Mouse (Mus musculus): ENCODE results near the gene Cdc42bpg. TPM values are rescaled to one million over a fixed set of nuclear protein-coding genes. Genes with fewer than 3 reads are reported as not detected.
A peak's percentile ranks its signal among the peaks of the same experiment; 100 is the strongest.

Cdc42bpg gene
- polyA plus RNA-seq, 1 experiment from 2014 or later: 0.60 TPM

DNA sequence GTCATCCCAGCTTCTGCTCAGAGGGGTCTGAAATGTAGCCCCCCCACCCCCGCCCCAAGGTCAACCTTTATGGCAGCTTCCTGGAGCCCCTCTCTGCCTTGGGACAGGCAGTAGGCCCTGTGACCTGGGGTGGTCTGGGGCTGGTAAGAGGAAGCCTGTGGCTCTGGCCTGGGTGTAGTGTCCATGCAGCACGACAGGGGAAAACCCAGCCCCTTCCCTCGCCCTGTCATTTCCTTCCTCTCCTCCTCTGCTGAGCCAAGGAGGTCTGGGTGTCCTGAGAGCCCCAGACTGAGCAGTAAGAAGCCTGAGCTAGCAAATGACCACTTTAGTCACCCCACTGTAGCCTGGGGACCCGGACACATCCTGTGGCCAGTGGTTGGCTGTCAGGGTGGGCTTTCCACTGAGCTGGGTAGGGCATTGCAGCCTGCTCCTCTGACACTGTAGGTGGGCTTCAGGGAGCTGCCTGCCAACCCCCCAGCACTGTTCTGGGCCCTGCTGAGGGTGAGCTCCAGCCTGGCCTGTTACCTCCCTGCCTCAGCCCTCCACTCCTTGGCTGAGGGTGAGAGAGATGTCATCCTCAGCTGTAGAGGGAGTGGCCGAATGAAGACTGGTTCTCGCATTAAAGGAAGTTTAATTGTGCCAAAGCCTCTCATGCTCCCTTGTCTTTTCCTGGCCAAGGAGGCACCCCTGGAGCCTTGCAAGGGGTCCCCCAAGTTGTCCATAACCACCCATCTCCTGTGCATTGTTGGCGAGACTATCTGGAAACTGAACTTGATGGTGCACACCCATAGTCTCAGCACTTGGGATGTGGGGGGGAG is 6.6 kb upstream of the Cdc42bpg start:
- H3K9me3 ChIP-seq: no peaks in the 10 kb centered on the region
- peak overlapping the region; percentile 47 for H3K4me2 ChIP-seq
- 71% methylated on average over 7 of the region's 7 CpGs for WGBS
- peaks cover 56% of the 10 kb centered on the region for H3K36me3 ChIP-seq
- H3K4me1 ChIP-seq: peaks cover 56% of the 10 kb centered on the region
- H3K27me3 ChIP-seq (replicated peaks): no peaks in the 10 kb centered on the region
- H3K27ac ChIP-seq (replicated peaks): peak overlapping the region; percentile 70
- no peak overlapping the region for H3K4me3 ChIP-seq
- H3K9ac ChIP-seq: peak overlapping the region; percentile 37; the same call in 1 of the 2 replicates
- ATAC-seq (ENCODE audit: extremely low read depth, insufficient number of reproducible peaks, low FRiP score, low TSS enrichment): no peak

GRCm38 (mm10) chr19:6300402-6300841 is 5.8 kb upstream of the Cdc42bpg start:
- Histone ChIP-seq H3K27ac (replicated peaks) (peak overlapping the region; percentile 70), H3K9ac (0 out of 2 replicates have a peak overlapping the region, but pooled peaks have one; percentile 15), H3K27me3 (replicated peaks) (no peaks in the 10 kb centered on the region), H3K36me3 (peaks cover 48% of the 10 kb centered on the region), H3K4me1 (peaks cover 53% of the 10 kb centered on the region), H3K4me2 (peak overlapping the region; percentile 47), H3K9me3 (no peaks in the 10 kb centered on the region), H3K4me3 (no peak overlapping the region)
- no peak for ATAC-seq (ENCODE audit: extremely low read depth, insufficient number of reproducible peaks, low FRiP score, low TSS enrichment)
- WGBS: 51% methylated on average over 7 of the region's 7 CpGs

DNA sequence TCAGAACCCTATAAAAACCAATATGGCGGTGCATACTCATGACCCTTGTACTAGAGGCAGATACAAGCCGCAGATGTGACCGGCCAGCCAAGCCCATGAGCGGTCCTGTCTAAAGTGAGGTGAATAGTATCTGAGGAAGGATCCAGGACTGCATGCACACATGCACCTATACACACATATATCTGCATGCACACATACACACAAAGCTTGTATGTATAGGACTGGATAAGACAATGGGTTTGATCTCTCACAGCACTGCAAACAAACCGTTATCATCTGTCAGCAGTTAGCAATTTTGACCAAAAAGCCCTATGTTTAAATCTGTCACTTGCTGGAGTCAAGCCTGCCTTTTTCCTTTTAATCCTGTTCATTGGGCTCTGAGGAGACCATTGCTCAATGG is 4.1 kb upstream of the Cdc42bpg start:
- Histone ChIP-seq H3K4me3 (no peak overlapping the region), H3K9ac (no peak overlapping the region), H3K4me2 (no peak overlapping the region), H3K9me3 (no peaks in the 10 kb centered on the region), H3K27me3 (replicated peaks) (no peaks in the 10 kb centered on the region), H3K27ac (replicated peaks) (no peak overlapping the region), H3K36me3 (peaks cover 31% of the 10 kb centered on the region), H3K4me1 (peaks cover 62% of the 10 kb centered on the region)
- WGBS: 86% methylated on average over 5 of the region's 5 CpGs
- no peak for ATAC-seq (ENCODE audit: extremely low read depth, insufficient number of reproducible peaks, low FRiP score, low TSS enrichment)

DNA sequence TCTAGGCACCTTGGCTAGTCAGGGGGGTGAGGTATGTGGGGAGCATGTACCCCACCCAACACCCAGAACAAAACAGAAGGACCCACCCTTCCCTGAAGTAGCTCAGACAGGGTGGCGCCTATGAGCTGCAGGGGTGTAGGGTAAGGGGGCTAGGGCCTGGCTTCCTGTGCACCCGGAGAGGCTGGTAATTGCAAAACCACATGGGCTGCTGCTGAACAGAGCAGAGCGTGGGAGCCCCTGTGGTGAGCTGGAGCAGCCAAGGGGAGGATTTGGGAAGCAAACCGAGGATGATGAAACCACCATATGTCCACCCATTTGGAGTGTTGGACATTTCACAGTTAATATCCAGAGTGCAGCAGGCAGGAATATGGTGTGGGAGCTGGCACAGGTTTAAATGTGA is 3.7 kb upstream of the Cdc42bpg start:
- ATAC-seq (ENCODE audit: extremely low read depth, insufficient number of reproducible peaks, low FRiP score, low TSS enrichment): no peak
- Histone ChIP-seq H3K4me1 (peaks cover 67% of the 10 kb centered on the region), H3K9ac (peak overlapping the region; percentile 16; the same call in 1 of the 2 replicates), H3K36me3 (peaks cover 27% of the 10 kb centered on the region), H3K4me2 (no peak overlapping the region), H3K27me3 (replicated peaks) (no peaks in the 10 kb centered on the region), H3K9me3 (no peaks in the 10 kb centered on the region), H3K27ac (replicated peaks) (no peak overlapping the region), H3K4me3 (no peak overlapping the region)
- WGBS: 42% methylated on average over 4 of the region's 4 CpGs

DNA sequence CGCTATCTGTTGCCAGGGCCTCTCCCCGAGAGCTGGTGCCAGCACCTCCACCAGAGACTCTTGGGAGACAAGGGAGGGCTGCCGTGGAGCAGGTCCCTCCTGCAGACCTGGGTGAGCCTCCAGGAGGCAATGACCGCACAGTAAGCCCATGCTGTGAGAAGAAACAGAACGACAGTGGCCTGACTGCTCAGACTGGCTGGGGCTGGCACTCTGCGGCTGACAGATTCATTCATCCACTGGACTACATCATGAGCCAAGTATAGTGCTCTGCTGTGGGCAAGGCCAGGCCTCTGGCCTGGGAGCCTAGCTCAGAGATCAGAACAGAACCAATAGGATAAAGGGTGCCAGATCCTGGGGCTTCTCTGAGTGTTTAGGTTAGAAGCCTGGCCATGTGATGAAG is 2.4 kb upstream of the Cdc42bpg start:
- 0 out of 2 replicates have a peak overlapping the region, but pooled peaks have one; percentile 1 for H3K27ac ChIP-seq (replicated peaks)
- no peaks in the 10 kb centered on the region for H3K27me3 ChIP-seq (replicated peaks)
- H3K4me3 ChIP-seq: no peak overlapping the region
- no peak for ATAC-seq (ENCODE audit: extremely low read depth, insufficient number of reproducible peaks, low FRiP score, low TSS enrichment)
- H3K4me1 ChIP-seq: peaks cover 64% of the 10 kb centered on the region
- H3K4me2 ChIP-seq: no peak overlapping the region
- WGBS: 54% methylated on average over 6 of the region's 6 CpGs
- peaks cover 14% of the 10 kb centered on the region for H3K36me3 ChIP-seq
- H3K9ac ChIP-seq: peak overlapping the region; percentile 51
- H3K9me3 ChIP-seq: no peaks in the 10 kb centered on the region

DNA sequence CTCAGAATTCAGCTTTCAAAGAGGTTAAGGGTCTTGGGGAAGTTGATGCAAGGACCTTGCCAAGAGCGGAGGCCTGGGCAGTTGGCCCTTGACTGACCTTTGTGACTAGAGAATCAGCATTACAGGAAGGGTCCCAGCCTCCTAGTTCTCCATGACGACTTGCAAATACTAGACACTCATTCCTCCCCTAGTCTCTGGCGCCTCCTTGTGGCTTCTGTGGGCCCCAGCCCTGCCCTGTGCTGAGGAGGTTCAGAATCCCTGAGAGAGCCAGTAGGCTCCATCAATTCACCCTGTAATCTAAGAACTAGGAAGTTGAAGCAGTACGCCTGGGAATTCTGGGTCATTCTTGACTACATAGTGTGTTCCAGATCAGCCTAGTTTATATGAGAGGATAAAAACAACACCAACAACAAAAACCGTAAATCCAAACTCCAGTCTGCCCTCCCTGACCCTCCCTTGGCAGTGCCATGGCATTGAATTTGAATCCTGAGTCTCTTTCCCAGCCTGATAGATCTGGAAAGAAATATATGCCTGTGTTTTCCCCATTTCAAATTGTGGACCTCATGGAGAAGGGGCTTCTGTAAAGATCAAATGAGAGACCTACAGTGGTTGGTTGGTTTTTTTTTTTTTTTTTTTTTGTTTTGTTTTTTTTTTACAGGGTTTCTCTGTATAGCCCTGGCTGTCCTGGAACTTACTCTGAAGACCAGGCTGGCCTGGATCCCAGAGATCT is 1.3 kb upstream of the Cdc42bpg start:
- H3K9me3 ChIP-seq: no peaks in the 10 kb centered on the region
- H3K4me1 ChIP-seq: peaks cover 54% of the 10 kb centered on the region
- ATAC-seq (ENCODE audit: extremely low read depth, insufficient number of reproducible peaks, low FRiP score, low TSS enrichment): no peak
- H3K27ac ChIP-seq (replicated peaks): no peak overlapping the region; the same call in 1 of the 2 replicates
- H3K4me2 ChIP-seq: no peak overlapping the region
- peaks cover 6% of the 10 kb centered on the region; the same call in 1 of the 2 replicates for H3K36me3 ChIP-seq
- no peak overlapping the region; the same call in 1 of the 2 replicates for H3K9ac ChIP-seq
- no peak overlapping the region for H3K4me3 ChIP-seq
- no peaks in the 10 kb centered on the region for H3K27me3 ChIP-seq (replicated peaks)
- 19% methylated on average over 5 of the region's 5 CpGs for WGBS

GRCm38 (mm10) chr19:6305517-6306115 is 640 bp upstream of the Cdc42bpg start:
- 0 out of 2 replicates have a peak, but pooled peaks have one; percentile 10 for ATAC-seq (ENCODE audit: extremely low read depth, insufficient number of reproducible peaks, low FRiP score, low TSS enrichment)
- WGBS: 53% methylated on average over 8 of the region's 8 CpGs
- Histone ChIP-seq H3K36me3 (peaks cover 10% of the 10 kb centered on the region), H3K27me3 (replicated peaks) (no peaks in the 10 kb centered on the region), H3K4me1 (peaks cover 48% of the 10 kb centered on the region), H3K27ac (replicated peaks) (peak overlapping the region; percentile 62), H3K4me3 (peak overlapping the region; percentile 66), H3K4me2 (peak overlapping the region; percentile 79), H3K9me3 (no peaks in the 10 kb centered on the region), H3K9ac (peak overlapping the region; percentile 88)

GRCm38 (mm10) chr19:6306586-6306985 is 330 bp downstream of the Cdc42bpg start:
- Histone ChIP-seq H3K27ac (replicated peaks) (peak overlapping the region; percentile 62), H3K27me3 (replicated peaks) (no peaks in the 10 kb centered on the region), H3K9me3 (no peaks in the 10 kb centered on the region), H3K4me1 (peaks cover 45% of the 10 kb centered on the region), H3K4me3 (peak overlapping the region; percentile 66), H3K4me2 (peak overlapping the region; percentile 79), H3K9ac (peak overlapping the region; percentile 88), H3K36me3 (peaks cover 20% of the 10 kb centered on the region)
- under 1% methylated on average over 33 of the region's 34 CpGs for WGBS
- ATAC-seq (ENCODE audit: extremely low read depth, insufficient number of reproducible peaks, low FRiP score, low TSS enrichment): peak; percentile 28

DNA sequence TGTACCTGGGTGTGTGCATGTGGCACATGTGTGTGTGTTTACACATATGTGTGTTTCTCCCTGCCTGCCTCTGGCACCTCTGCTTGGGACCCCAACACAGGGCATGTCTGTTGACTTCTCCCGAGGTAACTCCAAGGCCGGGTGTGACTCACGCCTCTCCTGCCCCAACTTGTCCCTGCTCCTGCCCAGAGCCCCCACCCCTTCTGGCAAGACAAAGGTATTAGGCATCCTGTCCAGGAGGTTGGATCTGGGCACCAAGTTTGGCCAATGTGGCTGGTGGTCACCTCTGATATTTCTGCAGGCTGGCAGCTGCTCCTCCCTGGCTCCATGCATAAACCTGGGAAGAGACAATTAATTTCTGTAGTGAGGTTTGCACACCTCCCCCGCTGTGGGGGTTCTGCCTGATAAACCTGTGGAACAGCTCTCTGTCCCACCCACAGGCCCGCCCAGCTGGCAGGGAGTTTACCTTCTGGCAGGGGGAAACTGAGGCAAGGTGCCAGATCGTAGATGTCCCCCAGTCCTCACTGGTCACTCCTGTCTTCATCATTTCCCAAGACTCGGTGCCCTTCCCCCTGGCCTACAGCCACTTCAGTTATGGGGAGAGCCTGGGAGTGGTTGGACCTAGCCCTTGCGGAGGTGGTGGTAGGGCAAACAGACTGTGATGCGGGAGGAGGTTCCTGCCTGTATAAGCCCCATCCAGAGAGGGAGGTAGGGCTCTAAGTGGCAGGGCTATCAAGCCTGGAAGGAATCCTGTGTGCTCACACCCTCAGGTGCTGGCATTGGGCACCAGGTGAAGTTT is 1.7 kb downstream of the Cdc42bpg start:
- ATAC-seq (ENCODE audit: extremely low read depth, insufficient number of reproducible peaks, low FRiP score, low TSS enrichment): no peak
- no peaks in the 10 kb centered on the region for H3K27me3 ChIP-seq (replicated peaks)
- H3K4me1 ChIP-seq: peaks cover 35% of the 10 kb centered on the region
- H3K27ac ChIP-seq (replicated peaks): no peak overlapping the region
- WGBS: 79% methylated on average over 9 of the region's 9 CpGs
- H3K4me2 ChIP-seq: peak overlapping the region; percentile 79; the same call in 1 of the 2 replicates
- no peaks in the 10 kb centered on the region for H3K9me3 ChIP-seq
- peaks cover 30% of the 10 kb centered on the region for H3K36me3 ChIP-seq
- peak overlapping the region; percentile 88 for H3K9ac ChIP-seq
- H3K4me3 ChIP-seq: no peak overlapping the region

- no peaks in the 10 kb centered on the region for H3K9me3 ChIP-seq
- WGBS: 90% methylated on average over 5 of the region's 5 CpGs
- no peak overlapping the region for H3K9ac ChIP-seq
- ATAC-seq (ENCODE audit: extremely low read depth, insufficient number of reproducible peaks, low FRiP score, low TSS enrichment): no peak
- no peak overlapping the region for H3K27ac ChIP-seq (replicated peaks)
- no peak overlapping the region for H3K4me3 ChIP-seq
- H3K4me1 ChIP-seq: peaks cover 16% of the 10 kb centered on the region
- peaks cover 52% of the 10 kb centered on the region for H3K36me3 ChIP-seq
- no peaks in the 10 kb centered on the region for H3K27me3 ChIP-seq (replicated peaks)
- no peak overlapping the region for H3K4me2 ChIP-seq
Observed at GRCm38 (mm10) chr19:6310181-6310580, 3.9 kb downstream of the Cdc42bpg start.
